Mouse (Mus musculus) spleen, postnatal 14 days (tissue): Measurements from ENCODE around the gene Capns1.
"Not testable (repeated sequence)": the region's sequence is repeated elsewhere in the genome, so short reads cannot be mapped to it uniquely, and the experiment has no call there.

Experiments used
- DNase-seq, 2 experiments: peaks; one replicate each; pipeline ENCODE4 v3.0.0; 2021 to 2022; ENCODE audit warnings: low spot score in 2 of 2

The Capns1 gene

GRCm38 (mm10) chr7:30198481-30198971 lies at the start of gene Capns1:
Gene Capns1, minus strand, starts transcription at chr7:30198811.
- DNase-seq = peak in 1 of 2 experiments; percentile 52

GRCm38 (mm10) chr7:30237374-30237773 lies 38.8 kb upstream of the Capns1 start:
- not testable (repeated sequence) for DNase-seq

- DNase-seq = no peak
Measured at GRCm38 (mm10) chr7:30235625-30236024, 37.0 kb upstream of the Capns1 start, which contains the start of gene Ovol3. Gene Ovol3, minus strand, starts transcription at chr7:30235725.

GRCm38 (mm10) chr7:30235091-30235490 lies 36.5 kb upstream of the Capns1 start:
- no peak for DNase-seq

- DNase-seq = no peak
Measured at GRCm38 (mm10) chr7:30234276-30234858, 35.8 kb upstream of the Capns1 start.

GRCm38 (mm10) chr7:30233387-30233786 lies 34.8 kb upstream of the Capns1 start:
- no peak for DNase-seq

GRCm38 (mm10) chr7:30232631-30233148 lies 34.1 kb upstream of the Capns1 start:
- DNase-seq = peak; percentile 33 to 57

GRCm38 (mm10) chr7:30231669-30232454 lies 33.3 kb upstream of the Capns1 start, which contains the start of the genes Polr2i and Tbcb:
Gene Polr2i, plus strand, starts transcription at chr7:30231948.
Gene Tbcb, minus strand, starts transcription at chr7:30232272.
- peak; percentile 88 to 92 for DNase-seq

- no peak for DNase-seq
Measured at GRCm38 (mm10) chr7:30231328-30231668, 32.7 kb upstream of the Capns1 start.

GRCm38 (mm10) chr7:30224206-30224605 lies 25.6 kb upstream of the Capns1 start:
- no peak for DNase-seq

- DNase-seq = no peak
Measured at GRCm38 (mm10) chr7:30222205-30222604, 23.6 kb upstream of the Capns1 start.

- DNase-seq = no peak
Measured at GRCm38 (mm10) chr7:30221433-30221832, 22.8 kb upstream of the Capns1 start.

- DNase-seq = no peak
Measured at GRCm38 (mm10) chr7:30220008-30220356, 21.4 kb upstream of the Capns1 start.

GRCm38 (mm10) chr7:30219293-30220007 lies 20.8 kb upstream of the Capns1 start:
- DNase-seq = no peak

GRCm38 (mm10) chr7:30217277-30217676 lies 18.7 kb upstream of the Capns1 start:
- DNase-seq = no peak

GRCm38 (mm10) chr7:30216723-30217151 lies 18.1 kb upstream of the Capns1 start:
- peak in 1 of 2 experiments; percentile 63 for DNase-seq

GRCm38 (mm10) chr7:30215875-30216274 lies 17.3 kb upstream of the Capns1 start:
- no peak for DNase-seq

- DNase-seq = no peak
Measured at GRCm38 (mm10) chr7:30213881-30214280, 15.3 kb upstream of the Capns1 start.

- no peak for DNase-seq
Measured at GRCm38 (mm10) chr7:30211025-30211424, 12.4 kb upstream of the Capns1 start.

- not testable (repeated sequence) for DNase-seq
Measured at GRCm38 (mm10) chr7:30206364-30206763, 7.8 kb upstream of the Capns1 start.

- DNase-seq = peak in 1 of 2 experiments; percentile 58
Measured at GRCm38 (mm10) chr7:30205383-30205782, 6.8 kb upstream of the Capns1 start.

- DNase-seq = no peak
Measured at GRCm38 (mm10) chr7:30204380-30204779, 5.8 kb upstream of the Capns1 start.
